Mouse (Mus musculus): ENCODE data around the gene Hoxa11. TPM values are rescaled to one million over a fixed set of nuclear protein-coding genes. Genes with fewer than 3 reads are reported as not detected.

The Hoxa11 gene
- total RNA-seq, 1 experiment, result 0.31 TPM

DNA sequence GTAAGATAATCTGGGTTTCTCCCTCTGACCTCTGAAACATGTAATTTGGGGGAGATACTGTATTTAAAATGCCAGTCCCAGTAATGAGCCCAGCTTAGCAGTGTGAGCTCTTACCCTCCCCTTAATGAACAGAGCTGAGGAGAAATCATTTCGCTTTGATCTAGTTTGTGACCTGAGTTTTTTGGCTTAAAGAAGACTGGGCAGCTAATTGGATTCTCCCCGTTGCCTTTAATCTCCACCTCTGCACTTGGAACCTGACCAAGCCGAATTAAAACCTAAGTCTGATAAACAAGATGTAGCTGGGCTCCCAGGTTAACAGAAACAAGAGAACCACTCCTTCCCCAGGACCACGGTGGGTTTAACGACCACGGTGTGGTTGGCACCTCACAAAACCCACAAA is 30.8 kb upstream of the Hoxa11 start:
- no peaks in the 10 kb centered on the region for H3K36me3 ChIP-seq (ENCODE audit: control insufficient read depth, insufficient read depth, low read length, poor library complexity, severe bottlenecking)
- no peak for TF ChIP-seq ZNF384 (IDR thresholded peaks at IDR 0.05; ENCODE audit: low read depth, low read length)
- no peaks in the 10 kb centered on the region for H3K9me3 ChIP-seq (ENCODE audit: control insufficient read depth, insufficient read depth, low read depth, low read length)
- H3K9ac ChIP-seq (ENCODE audit: insufficient read depth, low read depth, low read length, poor library complexity, severe bottlenecking), result no peak overlapping the region
- in situ Hi-C loops (cut with MboI; ENCODE audit: low sequenced_read_pairs in 2 of 2, unreplicated experiment in 2 of 2), result loop anchor here in 1 of 2 experiments (25.0 kb wide), 1 partner anchor 561 kb away; no protein-coding TSS in a partner anchor
- DNase-seq (ENCODE audit: low read depth, low spot score), result no peak
- H3K4me3 ChIP-seq (ENCODE audit: insufficient read depth in 1 of 2, low read depth in 1 of 2, low read length in 2 of 2, poor library complexity in 1 of 2, severe bottlenecking in 1 of 2), result no peak overlapping the region
- H3K4me1 ChIP-seq (ENCODE audit: control insufficient read depth in 2 of 2, insufficient read depth in 2 of 2, low read length in 2 of 2, poor library complexity in 1 of 2), result 0 out of 4 replicates have a peak, but pooled peaks cover 0 to 2% of the 10 kb centered on the region in 2 experiments
- H3K27ac ChIP-seq (ENCODE audit: insufficient read depth, low read depth, low read length, poor library complexity, severe bottlenecking), result no peak overlapping the region

- in situ Hi-C loops (cut with MboI; ENCODE audit: low sequenced_read_pairs in 2 of 2, unreplicated experiment in 2 of 2), result loop anchor here in 1 of 2 experiments (25.0 kb wide), 1 partner anchor 562 kb away; no protein-coding TSS in a partner anchor
- TF ChIP-seq ZC3H11A (IDR thresholded peaks at IDR 0.05; ENCODE audit: borderline replicate concordance, low read depth, low read length), result no peak
- no peak for TF ChIP-seq ZNF384 (IDR thresholded peaks at IDR 0.05; ENCODE audit: low read depth, low read length)
- TF ChIP-seq HCFC1 (IDR thresholded peaks at IDR 0.05; ENCODE audit: borderline replicate concordance, insufficient read depth, low read length), result no peak
- TF ChIP-seq MAFK (IDR thresholded peaks at IDR 0.05; ENCODE audit: insufficient read depth, low read depth, low read length), result no peak
- no peak for TF ChIP-seq CHD2 (IDR thresholded peaks at IDR 0.05; ENCODE audit: low read depth, low read length)
- no peak for DNase-seq (ENCODE audit: low read depth, low spot score)
Observed at GRCm38 (mm10) chr6:52275563-52276280, 30.1 kb upstream of the Hoxa11 start.

DNA sequence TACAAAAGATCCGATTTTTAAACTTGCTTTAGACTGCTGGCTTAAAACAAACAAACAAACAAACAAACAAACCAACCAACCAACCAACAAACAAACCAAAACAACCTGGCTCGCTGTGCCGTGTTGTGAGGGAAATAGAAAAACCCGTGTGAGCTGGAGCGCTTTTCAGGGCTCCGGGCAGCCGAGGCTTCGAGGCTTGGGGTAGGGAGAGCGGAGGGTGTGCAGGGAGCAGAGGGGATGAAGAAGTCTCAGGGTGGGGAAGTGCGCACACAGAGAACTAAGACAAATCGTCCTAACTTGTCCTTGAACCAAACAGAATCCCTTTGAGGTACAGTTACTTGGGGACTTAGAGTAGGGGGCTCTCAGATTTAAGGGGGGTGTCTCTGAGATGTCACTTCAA is 29.0 kb upstream of the Hoxa11 start:
- no peak overlapping the region for H3K9ac ChIP-seq (ENCODE audit: insufficient read depth, low read depth, low read length, poor library complexity, severe bottlenecking)
- no peak for DNase-seq (ENCODE audit: low read depth, low spot score)
- H3K4me1 ChIP-seq (ENCODE audit: control insufficient read depth in 2 of 2, insufficient read depth in 2 of 2, low read length in 2 of 2, poor library complexity in 1 of 2), result 0 out of 4 replicates have a peak, but pooled peaks cover 0 to 2% of the 10 kb centered on the region in 2 experiments
- no peak overlapping the region for H3K27ac ChIP-seq (ENCODE audit: insufficient read depth, low read depth, low read length, poor library complexity, severe bottlenecking)
- TF ChIP-seq MAFK (IDR thresholded peaks at IDR 0.05; ENCODE audit: insufficient read depth, low read depth, low read length) (no peak), CHD2 (IDR thresholded peaks at IDR 0.05; ENCODE audit: low read depth, low read length) (no peak), HCFC1 (IDR thresholded peaks at IDR 0.05; ENCODE audit: borderline replicate concordance, insufficient read depth, low read length) (no peak), ZC3H11A (IDR thresholded peaks at IDR 0.05; ENCODE audit: borderline replicate concordance, low read depth, low read length) (no peak), ZNF384 (IDR thresholded peaks at IDR 0.05; ENCODE audit: low read depth, low read length) (no peak)
- in situ Hi-C loops (cut with MboI; ENCODE audit: low sequenced_read_pairs in 2 of 2, unreplicated experiment in 2 of 2), result loop anchor here in 1 of 2 experiments (25.0 kb wide), 1 partner anchor 1013 kb away; the partner anchor contains the start of gene Creb5
- H3K4me3 ChIP-seq (ENCODE audit: insufficient read depth in 1 of 2, low read depth in 1 of 2, low read length in 2 of 2, poor library complexity in 1 of 2, severe bottlenecking in 1 of 2), result no peak overlapping the region
- no peaks in the 10 kb centered on the region for H3K9me3 ChIP-seq (ENCODE audit: control insufficient read depth, insufficient read depth, low read depth, low read length)
- no peaks in the 10 kb centered on the region for H3K36me3 ChIP-seq (ENCODE audit: control insufficient read depth, insufficient read depth, low read length, poor library complexity, severe bottlenecking)

More at GRCm38 (mm10) chr6:52275563-52276280, 30.1 kb upstream of the Hoxa11 start:
- Histone ChIP-seq H3K4me1 (ENCODE audit: control insufficient read depth in 2 of 2, insufficient read depth in 2 of 2, low read length in 2 of 2, poor library complexity in 1 of 2) (0 out of 4 replicates have a peak, but pooled peaks cover 0 to 2% of the 10 kb centered on the region in 2 experiments), H3K9ac (ENCODE audit: insufficient read depth, low read depth, low read length, poor library complexity, severe bottlenecking) (no peak overlapping the region), H3K9me3 (ENCODE audit: control insufficient read depth, insufficient read depth, low read depth, low read length) (no peaks in the 10 kb centered on the region), H3K27ac (ENCODE audit: insufficient read depth, low read depth, low read length, poor library complexity, severe bottlenecking) (no peak overlapping the region), H3K36me3 (ENCODE audit: control insufficient read depth, insufficient read depth, low read length, poor library complexity, severe bottlenecking) (no peaks in the 10 kb centered on the region), H3K4me3 (ENCODE audit: insufficient read depth in 1 of 2, low read depth in 1 of 2, low read length in 2 of 2, poor library complexity in 1 of 2, severe bottlenecking in 1 of 2) (no peak overlapping the region)

GRCm38 (mm10) chr6:52273656-52274280 is 28.2 kb upstream of the Hoxa11 start:
- no peak for TF ChIP-seq MAFK (IDR thresholded peaks at IDR 0.05; ENCODE audit: insufficient read depth, low read depth, low read length)
- TF ChIP-seq ZC3H11A (IDR thresholded peaks at IDR 0.05; ENCODE audit: borderline replicate concordance, low read depth, low read length), result no peak
- no peak for TF ChIP-seq ZNF384 (IDR thresholded peaks at IDR 0.05; ENCODE audit: low read depth, low read length)
- no peak for TF ChIP-seq HCFC1 (IDR thresholded peaks at IDR 0.05; ENCODE audit: borderline replicate concordance, insufficient read depth, low read length)
- H3K4me1 ChIP-seq (ENCODE audit: control insufficient read depth in 2 of 2, insufficient read depth in 2 of 2, low read length in 2 of 2, poor library complexity in 1 of 2), result 0 out of 4 replicates have a peak, but pooled peaks cover 0 to 2% of the 10 kb centered on the region in 2 experiments
- no peak overlapping the region for H3K27ac ChIP-seq (ENCODE audit: insufficient read depth, low read depth, low read length, poor library complexity, severe bottlenecking)
- peak overlapping the region; percentile 19; the same call in 1 of the 2 replicates for H3K9ac ChIP-seq (ENCODE audit: insufficient read depth, low read depth, low read length, poor library complexity, severe bottlenecking)
- H3K4me3 ChIP-seq (ENCODE audit: insufficient read depth in 1 of 2, low read depth in 1 of 2, low read length in 2 of 2, poor library complexity in 1 of 2, severe bottlenecking in 1 of 2), result peak overlapping the region; percentile 7 to 23; a peak in 3 of 4 replicates
- H3K36me3 ChIP-seq (ENCODE audit: control insufficient read depth, insufficient read depth, low read length, poor library complexity, severe bottlenecking), result no peaks in the 10 kb centered on the region
- DNase-seq (ENCODE audit: low read depth, low spot score), result no peak
- no peaks in the 10 kb centered on the region for H3K9me3 ChIP-seq (ENCODE audit: control insufficient read depth, insufficient read depth, low read depth, low read length)
- in situ Hi-C loops (cut with MboI; ENCODE audit: low sequenced_read_pairs in 2 of 2, unreplicated experiment in 2 of 2), result loop anchor here in 1 of 2 experiments (25.0 kb wide), 1 partner anchor 1014 kb away; the partner anchor contains the start of gene Creb5
